Mouse (Mus musculus) hindbrain, embryonic 13.5 days (tissue): ENCODE data around the gene Gm49630. TPM values are rescaled to one million over a fixed set of nuclear protein-coding genes. Genes with fewer than 3 reads are reported as not detected.
"Not testable (repeated sequence)": the region's sequence is repeated elsewhere in the genome, so short reads cannot be mapped to it uniquely, and the experiment has no call there.

ENCODE experiments used
- ATAC-seq: fragments of 200-750 bp; cut with Nextera tagmentation; 2 replicates; pipeline ENCODE4 v1.8.0; 2017; ENCODE audit warnings: moderate TSS enrichment; ENCODE audit not compliant: low FRiP score
- H3K27ac ChIP-seq: fragments of 300-500 bp; sonication (generic); 2 replicates; pipeline ENCODE4 v1.5.1; 2015; ENCODE audit warnings: inconsistent platforms, mild to moderate bottlenecking, moderate library complexity
- H3K27me3 ChIP-seq: fragments of 300-500 bp; sonication (generic); 2 replicates; pipeline ENCODE4 v1.6.1; 2015; ENCODE audit warnings: mild to moderate bottlenecking, inconsistent platforms
- H3K36me3 ChIP-seq: fragments of 300-500 bp; sonication (generic); 2 replicates; pipeline ENCODE4 v1.6.1; 2015; ENCODE audit warnings: mild to moderate bottlenecking, inconsistent platforms
- H3K4me1 ChIP-seq: fragments of 300-500 bp; sonication (generic); replicated peaks from 2 replicates; pipeline ENCODE4 v1.6.1; 2015; ENCODE audit warnings: inconsistent platforms
- H3K4me2 ChIP-seq: fragments of 300-500 bp; sonication (generic); 2 replicates; pipeline ENCODE4 v1.6.1; 2015; ENCODE audit warnings: inconsistent platforms, mild to moderate bottlenecking, moderate library complexity
- H3K4me3 ChIP-seq: fragments of 300-500 bp; sonication (generic); 2 replicates; pipeline ENCODE4 v1.5.1; 2015; ENCODE audit warnings: mild to moderate bottlenecking, inconsistent platforms
- H3K9ac ChIP-seq: fragments of 300-500 bp; sonication (generic); 2 replicates; pipeline ENCODE4 v1.6.1; 2015; ENCODE audit warnings: mild to moderate bottlenecking, inconsistent platforms
- H3K9me3 ChIP-seq: fragments of 300-500 bp; sonication (generic); 2 replicates; pipeline ENCODE4 v1.6.1; 2016; ENCODE audit warnings: inconsistent platforms
- WGBS: fragments of 180-500 bp; shearing (Covaris S2); methylation state at CpG from one replicate; pipeline ENCODE4 v1.1.7; 2015; 5-methylcytosine and 5-hydroxymethylcytosine counted together
- polyA plus RNA-seq: library from polyadenylated mRNA; unstranded; fragments of >200 nt; fragmentation: Nextera tagmentation; extraction: Ambion mirVana; gene quantifications from 2 replicates; pipeline ENCODE4 v1.2.1, GENCODE M21; 2015

Gene Gm49630
- not detected in 2 replicates for polyA plus RNA-seq

DNA sequence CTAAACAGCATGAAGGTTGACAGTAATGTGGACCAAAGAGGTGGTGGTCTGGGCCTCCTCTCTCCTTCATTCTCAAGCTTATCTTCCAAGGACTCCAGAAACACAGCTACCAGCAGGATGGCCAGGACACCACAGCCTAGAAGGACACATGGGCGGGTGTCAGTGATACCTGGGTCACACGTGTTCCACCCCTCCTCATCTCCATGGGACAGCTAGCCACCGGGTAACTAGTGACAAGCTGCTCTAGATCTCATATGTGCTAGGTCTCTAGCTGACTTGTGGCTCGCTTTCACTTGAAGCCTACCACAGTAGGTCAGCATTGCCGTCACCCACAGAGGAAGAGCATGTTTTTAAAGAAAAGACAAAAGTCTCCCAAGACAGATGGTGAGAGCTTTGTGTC, at the start of gene Gm49630:
Gene Gm49630 (minus strand): TSS at position 101 of the 400 bp plus-strand sequence.
- not testable (repeated sequence) for H3K4me1 ChIP-seq, H3K36me3 ChIP-seq, H3K9me3 ChIP-seq, H3K4me2 ChIP-seq, H3K4me3 ChIP-seq, ATAC-seq, H3K9ac ChIP-seq, H3K27me3 ChIP-seq, H3K27ac ChIP-seq
- no CpG with 5 or more reads among the region's 5 CpGs for WGBS

- not testable (repeated sequence) for H3K4me3 ChIP-seq, H3K36me3 ChIP-seq, H3K27ac ChIP-seq, H3K4me1 ChIP-seq, H3K27me3 ChIP-seq, H3K4me2 ChIP-seq, H3K9me3 ChIP-seq, H3K9ac ChIP-seq
- ATAC-seq: peak; percentile 89
- WGBS: 25% methylated on average over 3 of the region's 3 CpGs
These were observed 48.6 kb upstream of the Gm49630 start for GRCm38 (mm10) chr17:7420191-7420973.

GRCm38 (mm10) chr17:7414601-7415310, 43.0 kb upstream of the Gm49630 start:
- not testable (repeated sequence) for H3K4me2 ChIP-seq, H3K9ac ChIP-seq, H3K27ac ChIP-seq, H3K4me3 ChIP-seq, H3K4me1 ChIP-seq, H3K36me3 ChIP-seq, ATAC-seq, H3K9me3 ChIP-seq, H3K27me3 ChIP-seq
- WGBS: 82% methylated on average over 8 of the region's 9 CpGs

DNA sequence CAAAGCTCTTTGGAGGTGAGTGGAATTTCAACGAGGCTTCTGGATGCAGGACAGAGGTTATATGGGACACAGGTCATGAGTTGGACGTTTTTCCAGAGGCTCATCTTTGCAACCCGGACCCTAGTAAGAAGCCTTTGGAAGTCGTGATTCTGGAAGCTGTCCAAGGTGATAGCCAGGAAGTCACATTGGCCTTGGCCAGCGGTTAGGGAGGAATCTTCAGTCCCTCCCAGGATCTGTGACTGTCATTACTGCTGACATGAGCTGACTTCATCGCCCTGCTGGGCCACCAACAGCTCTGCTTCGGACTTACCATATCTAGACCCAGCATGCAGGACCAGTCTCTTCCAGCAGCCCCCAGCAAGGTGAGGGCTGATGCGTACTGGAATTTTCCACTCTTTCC, 41.6 kb upstream of the Gm49630 start:
- not testable (repeated sequence) for H3K4me1 ChIP-seq, H3K9me3 ChIP-seq, H3K4me2 ChIP-seq, H3K9ac ChIP-seq, H3K27ac ChIP-seq, H3K4me3 ChIP-seq, ATAC-seq, H3K27me3 ChIP-seq, H3K36me3 ChIP-seq
- 82% methylated on average over 8 of the region's 8 CpGs for WGBS

DNA sequence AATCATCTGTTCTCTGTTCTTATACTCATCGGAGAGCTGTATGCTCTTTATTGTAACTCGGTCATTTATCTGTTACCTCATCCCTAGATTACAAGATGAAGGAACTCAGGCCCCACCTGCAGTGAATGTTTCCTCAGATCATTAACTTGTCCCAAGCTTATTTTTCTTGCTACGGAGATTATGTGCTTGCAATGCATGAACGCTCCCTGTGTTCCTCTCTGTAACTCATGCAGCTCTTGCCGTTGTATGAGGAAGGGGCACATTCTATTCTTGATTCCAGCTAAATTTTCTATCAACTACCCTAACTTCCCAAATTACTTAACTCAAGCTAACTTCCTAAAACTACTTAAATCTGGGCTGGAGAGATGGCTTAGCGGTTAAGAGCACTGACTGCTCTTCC, 28.0 kb upstream of the Gm49630 start:
- H3K4me1 ChIP-seq, H3K4me2 ChIP-seq, H3K36me3 ChIP-seq, H3K9me3 ChIP-seq, H3K9ac ChIP-seq, H3K4me3 ChIP-seq, H3K27ac ChIP-seq, H3K27me3 ChIP-seq, ATAC-seq: not testable (repeated sequence)
- WGBS: 83% methylated on average over 6 of the region's 6 CpGs

GRCm38 (mm10) chr17:7398198-7398847, 26.5 kb upstream of the Gm49630 start:
- ATAC-seq, H3K9ac ChIP-seq, H3K4me1 ChIP-seq, H3K27ac ChIP-seq, H3K27me3 ChIP-seq, H3K4me3 ChIP-seq, H3K4me2 ChIP-seq, H3K9me3 ChIP-seq, H3K36me3 ChIP-seq: not testable (repeated sequence)
- 86% methylated on average over 6 of the region's 6 CpGs for WGBS

DNA sequence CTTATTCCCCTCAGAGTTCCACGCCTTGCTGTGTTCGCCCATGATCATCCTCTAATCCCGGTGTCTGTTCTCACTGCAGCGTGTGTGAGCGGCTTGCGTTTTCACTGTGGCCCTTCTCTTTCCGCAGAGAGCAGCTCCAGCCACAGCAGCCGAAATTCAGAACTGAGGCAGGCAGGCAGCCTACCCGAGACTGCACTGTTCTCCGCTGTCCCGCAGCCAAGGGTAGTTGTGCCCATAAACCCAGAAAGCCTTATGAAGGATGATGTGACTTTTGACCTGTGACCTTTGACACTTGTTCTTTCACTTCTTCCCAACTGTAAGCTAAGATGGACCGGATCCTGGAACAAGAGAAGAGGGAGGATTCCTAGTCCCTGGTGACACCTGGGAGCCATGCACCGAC, 25.3 kb upstream of the Gm49630 start:
- not testable (repeated sequence) for H3K4me3 ChIP-seq, H3K9ac ChIP-seq, H3K9me3 ChIP-seq, H3K4me1 ChIP-seq, H3K27me3 ChIP-seq, ATAC-seq, H3K36me3 ChIP-seq, H3K27ac ChIP-seq, H3K4me2 ChIP-seq
- 88% methylated on average over 13 of the region's 13 CpGs for WGBS

DNA sequence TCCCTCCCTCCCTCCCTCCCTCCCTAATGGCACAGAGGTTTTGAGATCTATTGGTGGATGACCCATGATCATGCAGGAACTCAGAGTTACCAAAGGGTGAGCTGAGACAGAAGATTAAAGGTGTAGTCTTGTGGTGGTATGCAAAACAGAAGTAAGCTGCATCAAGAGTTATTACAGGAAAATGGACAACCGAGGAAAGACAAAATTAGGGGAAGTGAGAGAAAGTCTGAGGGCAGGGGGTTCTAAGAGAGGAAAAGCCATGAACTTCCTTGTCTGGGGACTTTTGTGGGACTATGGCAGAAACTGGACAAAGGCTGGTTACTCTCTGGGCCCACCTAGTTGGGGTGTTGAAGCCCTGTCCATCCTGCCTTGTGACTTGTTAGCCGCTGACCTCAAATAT, 24.5 kb upstream of the Gm49630 start:
- not testable (repeated sequence) for H3K9me3 ChIP-seq, H3K4me1 ChIP-seq, H3K27ac ChIP-seq, H3K4me3 ChIP-seq, H3K9ac ChIP-seq, ATAC-seq, H3K4me2 ChIP-seq, H3K27me3 ChIP-seq, H3K36me3 ChIP-seq
- no CpG with 5 or more reads among the region's 2 CpGs for WGBS

DNA sequence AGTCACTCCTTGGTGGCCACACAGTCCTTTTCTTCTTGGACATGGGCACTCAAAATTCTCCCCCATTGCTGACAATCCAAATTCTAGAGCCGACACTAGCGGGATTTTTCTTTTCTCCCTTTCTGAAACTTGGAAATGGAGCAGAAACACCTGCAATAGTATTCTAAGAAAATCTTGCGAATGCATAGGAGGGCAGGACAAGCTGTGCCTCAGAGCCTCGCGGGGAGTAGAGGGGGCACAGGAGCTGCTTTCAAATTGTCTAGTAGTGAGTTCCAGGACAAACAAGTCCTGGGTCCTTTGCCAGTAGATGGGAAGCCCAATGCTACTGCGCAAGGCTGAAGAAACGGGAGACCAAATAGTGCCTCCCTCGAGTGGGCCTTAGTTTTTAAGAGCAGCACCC, 23.9 kb upstream of the Gm49630 start:
- not testable (repeated sequence) for H3K36me3 ChIP-seq, H3K4me3 ChIP-seq, H3K4me2 ChIP-seq, ATAC-seq, H3K9ac ChIP-seq, H3K4me1 ChIP-seq, H3K27ac ChIP-seq, H3K9me3 ChIP-seq, H3K27me3 ChIP-seq
- WGBS: 86% methylated on average over 8 of the region's 8 CpGs

DNA sequence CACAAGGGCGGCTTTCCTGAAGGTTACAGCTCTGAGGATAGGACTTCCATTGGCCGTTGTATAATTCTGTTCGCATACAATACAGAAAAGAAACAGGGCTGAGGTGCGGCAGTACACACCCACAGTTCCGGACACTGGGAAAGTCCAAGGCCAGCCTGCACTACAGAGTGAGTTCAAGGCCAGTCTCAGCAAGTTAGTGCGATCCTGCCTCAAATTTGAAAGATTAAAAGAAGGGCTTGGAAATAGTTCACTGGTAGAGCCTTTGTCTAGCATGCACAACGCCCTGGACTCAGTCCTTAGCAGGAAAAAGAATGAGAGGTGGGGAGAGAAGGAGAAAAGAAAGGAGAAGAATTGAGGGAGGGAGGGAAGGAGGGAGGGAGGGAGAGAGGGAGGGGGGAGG, 23.3 kb upstream of the Gm49630 start:
- not testable (repeated sequence) for H3K4me2 ChIP-seq, ATAC-seq, H3K9me3 ChIP-seq, H3K4me1 ChIP-seq, H3K36me3 ChIP-seq, H3K27ac ChIP-seq, H3K9ac ChIP-seq, H3K27me3 ChIP-seq, H3K4me3 ChIP-seq
- WGBS: 92% methylated on average over 7 of the region's 7 CpGs

GRCm38 (mm10) chr17:7389898-7390297, 18.1 kb upstream of the Gm49630 start:
- not testable (repeated sequence) for H3K9me3 ChIP-seq, H3K27me3 ChIP-seq

DNA sequence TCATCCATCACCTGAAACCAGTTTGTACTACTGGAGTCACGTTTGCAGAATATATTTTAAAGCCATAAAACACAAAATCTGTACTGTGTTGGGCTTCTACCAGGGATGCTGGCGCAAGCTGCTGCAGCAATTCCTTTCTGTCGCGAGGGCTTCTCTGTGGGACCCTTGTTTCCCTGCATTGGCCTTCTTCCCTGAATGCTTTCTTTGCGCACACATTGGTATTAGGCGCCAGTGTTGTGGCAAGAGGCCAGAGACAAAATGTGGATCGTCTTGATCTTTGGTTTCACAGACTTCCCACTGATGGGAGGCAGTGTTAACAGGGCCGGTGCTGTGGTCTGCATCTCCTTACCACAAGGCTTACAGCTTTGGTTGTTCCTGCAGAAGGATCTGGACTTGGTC, 17.2 kb upstream of the Gm49630 start:
- H3K4me1 ChIP-seq, H3K4me3 ChIP-seq, ATAC-seq, H3K4me2 ChIP-seq, H3K27ac ChIP-seq, H3K36me3 ChIP-seq, H3K27me3 ChIP-seq, H3K9me3 ChIP-seq, H3K9ac ChIP-seq: not testable (repeated sequence)
- 74% methylated on average over 8 of the region's 8 CpGs for WGBS

More at GRCm38 (mm10) chr17:7389898-7390297, 18.1 kb upstream of the Gm49630 start:
- ATAC-seq, H3K4me3 ChIP-seq, H3K36me3 ChIP-seq, H3K9ac ChIP-seq, H3K4me2 ChIP-seq, H3K4me1 ChIP-seq, H3K27ac ChIP-seq: not testable (repeated sequence)
- WGBS: 71% methylated on average over 7 of the region's 7 CpGs
